Comparison of ENCODE assay signal across 10 mouse cellular contexts in the genomic region with DNA sequence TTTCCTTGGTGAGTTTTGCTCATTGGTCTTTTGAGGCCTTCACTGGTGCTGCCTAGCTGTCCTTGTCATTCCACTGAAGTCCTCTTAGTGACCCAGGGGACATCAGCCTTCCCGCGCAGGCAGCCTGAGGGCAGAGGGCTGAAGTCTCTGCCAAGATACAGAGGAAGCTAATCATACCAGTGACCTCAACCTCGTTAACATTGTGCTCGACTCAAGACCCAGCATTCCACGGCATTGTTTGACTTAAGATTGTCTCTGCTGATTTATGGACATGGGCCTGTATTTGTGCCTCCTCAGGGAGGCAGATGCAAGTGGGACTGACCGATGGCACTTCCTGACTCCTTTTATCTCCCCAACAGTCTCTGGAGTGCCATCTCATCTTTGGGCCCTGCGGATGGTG. TPM values are rescaled to one million over a fixed set of nuclear protein-coding genes. Genes with fewer than 3 reads are reported as not detected.
DNase-seq lines count a peak whose midpoint lies in the region; ATAC-seq and TF ChIP-seq lines count a peak whose summit lies in the region.
"Had no signal": no experiment of that assay in that cellular context is flagged by ENCODE, and none has a peak within 500 bp of the region (broad histone marks: within the 10 kb centered on the region; RNA-seq: fewer than 3 reads in every experiment).

No protein-coding gene starts in this region.

- H3K27me3 ChIP-seq in heart, embryonic 12.5 days (replicated peaks), result 0 out of 2 replicates have a peak, but pooled peaks cover under 1% of the 10 kb centered on the region
- H3K27me3 ChIP-seq in hindbrain, postnatal 0 days (ENCODE audit: insufficient read depth, low read length), result peaks cover 2% of the 10 kb centered on the region; the same call in 1 of the 2 replicates
- peaks cover 2% of the 10 kb centered on the region; the same call in 1 of the 2 replicates for H3K27me3 ChIP-seq in liver, embryonic 11.5 days (replicated peaks; ENCODE audit: control insufficient read depth, insufficient read depth, low read length)

- no peak for TF ChIP-seq CTCF in hindbrain, postnatal 0 days (IDR thresholded peaks at IDR 0.05; ENCODE audit: low read depth)

- peak; percentile 55 for DNase-seq in ovary, adult 18-20 months (ENCODE audit: low spot score)
- no peak for DNase-seq in ovary, postnatal 14 days (ENCODE audit: low spot score)
- DNase-seq in kidney, postnatal 14 days, result peak; percentile 85
- peak; percentile 56 for DNase-seq in yolk sac, embryonic 10.5 days (ENCODE audit: low spot score)
- no peak for DNase-seq in hindbrain, postnatal 0 days (ENCODE audit: low spot score)
- DNase-seq in cerebellum, adult 8-10 months, result no peak
- no peak for DNase-seq in liver, embryonic 11.5 days (ENCODE audit: low spot score)
- DNase-seq: thymus, postnatal 25 days had no signal

- no peak overlapping the region for H3K4me2 ChIP-seq in heart, embryonic 12.5 days
- no peak overlapping the region for H3K4me2 ChIP-seq in hindbrain, postnatal 0 days (ENCODE audit: low read depth, low read length)
- H3K4me2 ChIP-seq in liver, embryonic 11.5 days, result no peak overlapping the region
- H3K4me2 ChIP-seq: limb, embryonic 13.5 days had no signal

- 28% methylated on average over 7 of the region's 7 CpGs for WGBS in heart, embryonic 12.5 days
- 41% methylated on average over 7 of the region's 7 CpGs for WGBS in hindbrain, postnatal 0 days
- 42% methylated on average over 7 of the region's 7 CpGs for WGBS in liver, embryonic 11.5 days

- H3K27ac ChIP-seq in heart, embryonic 12.5 days (ENCODE audit: poor library complexity, severe bottlenecking), result no peak overlapping the region
- no peak overlapping the region for H3K27ac ChIP-seq in hindbrain, postnatal 0 days
- H3K27ac ChIP-seq in liver, embryonic 11.5 days (ENCODE audit: low read depth, low read length), result no peak overlapping the region
- H3K27ac ChIP-seq: limb, embryonic 13.5 days had no signal

- peaks cover 3% of the 10 kb centered on the region; the same call in 1 of the 2 replicates for H3K36me3 ChIP-seq in heart, embryonic 12.5 days
- H3K36me3 ChIP-seq in hindbrain, postnatal 0 days (ENCODE audit: insufficient read depth, low read length), result no peaks in the 10 kb centered on the region
- H3K36me3 ChIP-seq in liver, embryonic 11.5 days (ENCODE audit: control insufficient read depth, insufficient read depth, low read length), result no peaks in the 10 kb centered on the region

- 0 out of 2 replicates have a peak, but pooled peaks cover 4% of the 10 kb centered on the region for H3K9me3 ChIP-seq in heart, embryonic 12.5 days (replicated peaks)
- H3K9me3 ChIP-seq in hindbrain, postnatal 0 days (ENCODE audit: low read length), result no peaks in the 10 kb centered on the region
- H3K9me3 ChIP-seq in liver, embryonic 11.5 days (ENCODE audit: control insufficient read depth, low read length), result no peaks in the 10 kb centered on the region
- H3K9me3 ChIP-seq: limb, embryonic 13.5 days had no signal

- no peak overlapping the region for H3K4me3 ChIP-seq in heart, embryonic 12.5 days
- H3K4me3 ChIP-seq in hindbrain, postnatal 0 days (ENCODE audit: low read length), result no peak overlapping the region
- no peak overlapping the region for H3K4me3 ChIP-seq in liver, embryonic 11.5 days (ENCODE audit: low read depth, low read length)
- H3K4me3 ChIP-seq: limb, embryonic 13.5 days had no signal

- 0 out of 2 replicates have a peak overlapping the region, but pooled peaks have one; percentile 7 for H3K9ac ChIP-seq in heart, embryonic 12.5 days
- no peak overlapping the region for H3K9ac ChIP-seq in hindbrain, postnatal 0 days (replicated peaks; ENCODE audit: low read length)
- no peak overlapping the region for H3K9ac ChIP-seq in liver, embryonic 11.5 days (ENCODE audit: low read depth, low read length)
- H3K9ac ChIP-seq: limb, embryonic 13.5 days had no signal

- ATAC-seq in heart, embryonic 12.5 days (ENCODE audit: insufficient number of reproducible peaks, low FRiP score), result no peak
- no peak for ATAC-seq in hindbrain, postnatal 0 days
- ATAC-seq in liver, embryonic 11.5 days (replicated peaks; ENCODE audit: low FRiP score), result no peak

- H3K4me1 ChIP-seq in heart, embryonic 12.5 days (replicated peaks), result peaks cover 53% of the 10 kb centered on the region
- H3K4me1 ChIP-seq in hindbrain, postnatal 0 days (ENCODE audit: insufficient read depth, low read length), result 0 out of 2 replicates have a peak, but pooled peaks cover 5% of the 10 kb centered on the region
- H3K4me1 ChIP-seq in liver, embryonic 11.5 days (replicated peaks; ENCODE audit: control insufficient read depth, insufficient read depth, low read length), result peaks cover 28% of the 10 kb centered on the region

RNA-seq across cellular contexts. Expression of a gene that starts 7.0 kb away (rescaled TPM):
- polyA plus RNA-seq in heart, embryonic 12.5 days (2016; fragmentation: Nextera tagmentation; extraction: Ambion mirVana), result 22.3 and 24.4 TPM in 2 replicates
- 32.1 and 33.5 TPM in 2 replicates for total RNA-seq in hindbrain, postnatal 0 days (2014; rRNA removed)
- polyA plus RNA-seq in hindbrain, postnatal 0 days (2015; fragmentation: Nextera tagmentation; extraction: Ambion mirVana), result 14.7 and 15.3 TPM in 2 replicates
- 18.0 and 20.7 TPM in 2 replicates for polyA plus RNA-seq in liver, embryonic 11.5 days (2014; fragmentation: Nextera tagmentation; extraction: Ambion mirVana)

Comparison
In these comparisons a context has a peak if more than half of its experiments do, and no peak if none do; other contexts are left out.
1. DNase-seq: peak in ovary, adult 18-20 months (single experiment), kidney, postnatal 14 days (single experiment) and yolk sac, embryonic 10.5 days (single experiment); none in ovary, postnatal 14 days (single experiment), hindbrain, postnatal 0 days (single experiment), cerebellum, adult 8-10 months (single experiment) and liver, embryonic 11.5 days (single experiment).